Mouse (Mus musculus): Measurements from ENCODE around the gene Serpine1.

Serpine1 gene

DNA sequence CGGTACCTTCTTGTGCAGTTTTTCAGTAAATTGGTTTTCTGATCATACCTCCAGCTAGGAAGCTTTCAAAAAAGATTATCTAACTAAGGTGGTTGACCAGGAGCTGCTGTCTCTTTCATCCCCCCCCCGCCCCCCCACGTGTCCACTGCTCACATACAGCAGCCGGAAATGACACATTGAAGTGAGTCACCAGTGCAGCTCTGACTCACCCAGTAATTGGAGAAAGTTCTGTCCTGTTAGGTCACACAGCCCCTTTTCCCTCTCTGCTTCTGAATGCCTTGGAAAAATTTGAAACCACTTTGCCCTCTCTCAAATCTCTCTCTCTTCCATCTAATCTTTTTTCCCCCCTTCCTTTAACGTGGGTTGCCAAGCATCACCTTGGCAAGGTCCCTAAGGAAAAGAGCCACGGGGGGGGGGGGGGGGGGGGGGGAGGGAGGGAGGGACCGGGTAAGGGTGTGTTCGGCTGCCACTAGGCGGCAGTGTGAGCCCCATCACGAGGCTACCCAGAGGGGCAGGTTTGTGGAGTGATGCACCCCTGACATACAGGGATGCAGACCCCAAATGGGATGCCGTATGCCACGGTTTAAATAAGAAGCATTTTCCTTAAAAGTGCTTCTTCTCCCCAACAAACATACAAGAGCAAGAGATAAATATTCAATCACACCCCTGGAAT, 10.1 kb downstream of the Serpine1 start:
- peak in 1 of 2 experiments; percentile 52 for DNase-seq (ENCODE audit: low spot score in 2 of 2)

DNA sequence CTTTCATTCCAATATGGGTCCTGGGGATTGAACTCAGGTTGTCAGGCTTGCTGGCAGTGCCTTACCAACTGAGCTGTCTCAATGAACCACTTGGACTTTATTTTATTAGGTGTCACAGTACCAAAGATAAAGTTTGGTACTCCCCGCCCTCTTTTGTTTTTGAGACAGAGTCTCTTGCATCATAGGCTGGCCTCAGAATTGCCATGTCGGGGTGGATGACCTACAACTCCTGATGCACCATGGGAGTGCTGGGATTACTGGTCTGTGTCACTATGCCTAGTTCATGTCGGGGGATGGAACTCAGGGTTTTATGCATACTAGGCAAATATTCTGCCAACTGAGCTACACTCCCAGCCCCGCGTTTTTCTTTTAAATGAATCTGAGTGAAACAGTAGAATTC, 17.2 kb downstream of the Serpine1 start:
- DNase-seq (ENCODE audit: low spot score in 2 of 2) = no peak

DNA sequence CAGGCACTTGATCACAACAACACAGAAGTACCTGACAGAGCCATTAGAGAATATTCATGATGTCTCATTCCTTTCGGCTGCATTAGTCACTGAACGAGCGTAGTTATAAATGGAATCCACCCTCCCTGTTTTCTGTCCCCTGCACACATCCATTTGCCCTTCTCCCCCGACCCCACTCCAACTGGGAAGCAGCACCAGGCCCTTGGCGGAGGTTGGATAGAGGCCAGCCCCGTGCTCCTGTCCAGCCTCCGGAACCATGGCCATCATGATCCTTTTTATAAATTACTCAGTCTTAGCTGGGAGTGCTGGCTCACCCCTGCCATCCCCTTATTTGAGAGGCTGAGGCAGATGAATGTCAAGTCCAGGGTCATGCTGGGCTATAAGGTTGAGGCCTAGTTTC, 17.8 kb downstream of the Serpine1 start:
- DNase-seq (ENCODE audit: low spot score in 2 of 2) = no peak

DNA sequence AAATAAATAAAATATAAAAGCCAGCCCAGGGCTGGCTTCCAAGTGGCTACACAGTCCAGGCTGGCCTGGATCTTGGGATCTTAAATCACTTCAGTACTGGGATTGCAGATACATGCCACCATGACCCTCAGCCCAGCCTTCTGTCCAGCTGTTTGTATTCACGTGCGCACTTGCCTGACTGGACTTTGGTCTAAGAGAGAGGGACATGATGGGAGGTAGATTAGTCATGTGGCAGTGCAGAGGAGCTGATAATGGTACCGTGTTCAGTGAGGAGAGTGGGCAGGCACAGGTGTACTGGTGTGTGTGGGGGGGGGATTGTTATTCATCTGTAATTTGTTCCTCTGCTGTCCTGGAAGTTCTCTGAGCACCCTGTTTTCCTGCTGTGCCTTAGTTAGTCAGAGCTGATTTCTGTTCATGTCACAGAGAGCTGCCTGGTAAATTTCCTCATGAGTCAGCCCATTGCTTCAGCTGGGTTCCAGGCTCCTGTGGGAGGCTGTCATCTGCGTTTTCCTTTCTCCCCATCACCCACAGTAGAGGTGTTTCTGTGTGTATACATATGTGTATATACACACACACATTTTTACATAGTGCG, 20.1 kb downstream of the Serpine1 start:
- peak; percentile 63 to 69 for DNase-seq (ENCODE audit: low spot score in 2 of 2)

DNA sequence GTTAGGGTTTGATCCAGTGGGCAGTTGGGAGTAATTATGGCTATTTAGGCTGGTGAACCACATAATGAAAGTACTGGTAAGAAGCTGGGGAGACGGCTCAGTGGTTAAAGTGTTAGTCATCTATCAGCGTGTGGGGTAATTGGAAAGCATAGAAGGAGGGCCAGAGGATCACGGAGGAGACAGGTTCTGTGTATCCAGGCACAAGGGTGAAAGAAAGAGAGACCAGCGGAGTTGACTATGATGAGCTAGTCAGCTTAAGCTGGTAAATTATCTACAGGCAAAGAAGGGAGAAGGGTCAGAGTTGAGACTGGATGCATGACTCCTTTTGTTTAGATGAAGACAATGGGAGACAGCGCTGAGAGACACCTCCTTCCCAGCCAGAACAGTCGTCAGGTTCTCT, 20.9 kb downstream of the Serpine1 start:
- DNase-seq (ENCODE audit: low spot score in 2 of 2) = no peak

DNA sequence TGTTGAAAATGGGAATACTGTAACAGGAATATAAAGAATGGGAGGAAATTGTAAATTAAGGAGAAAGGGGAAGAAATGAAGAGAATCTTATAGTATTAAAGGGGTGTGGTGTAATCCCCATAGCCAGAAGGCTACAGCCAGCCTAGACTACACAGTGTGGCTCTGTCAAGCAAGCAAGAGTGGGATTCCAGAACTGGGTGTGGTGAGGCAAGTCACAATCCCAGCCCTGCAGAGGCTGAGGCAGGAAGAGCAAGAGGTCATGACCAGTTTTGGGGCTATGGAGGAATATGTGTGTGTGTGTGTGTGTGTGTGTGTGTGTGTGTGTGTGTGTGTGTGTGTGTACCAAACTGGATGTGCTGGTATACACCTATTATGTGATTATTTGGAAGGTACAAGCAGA, 25.1 kb downstream of the Serpine1 start:
- DNase-seq (ENCODE audit: low spot score in 2 of 2) = no peak

DNA sequence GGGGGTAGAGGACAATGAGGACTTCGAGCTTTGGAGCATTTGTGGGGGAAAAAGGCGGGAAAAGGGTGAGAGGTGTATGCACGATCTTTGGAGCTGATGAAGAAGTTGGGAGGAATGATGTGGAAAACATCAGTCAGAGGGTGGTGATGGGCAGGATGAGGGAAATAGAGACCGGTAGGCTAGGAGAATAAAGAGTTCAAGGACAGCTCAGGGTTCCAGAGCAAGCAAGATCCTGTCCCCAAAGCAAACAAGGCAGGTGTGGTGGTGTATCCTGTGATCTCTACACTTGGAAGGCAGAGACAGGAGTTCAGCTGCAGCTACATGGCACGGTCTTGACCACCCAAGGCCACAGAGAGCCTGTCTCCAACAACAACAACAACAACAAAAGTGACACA, 25.7 kb downstream of the Serpine1 start:
- no peak for DNase-seq (ENCODE audit: low spot score in 2 of 2)

DNA sequence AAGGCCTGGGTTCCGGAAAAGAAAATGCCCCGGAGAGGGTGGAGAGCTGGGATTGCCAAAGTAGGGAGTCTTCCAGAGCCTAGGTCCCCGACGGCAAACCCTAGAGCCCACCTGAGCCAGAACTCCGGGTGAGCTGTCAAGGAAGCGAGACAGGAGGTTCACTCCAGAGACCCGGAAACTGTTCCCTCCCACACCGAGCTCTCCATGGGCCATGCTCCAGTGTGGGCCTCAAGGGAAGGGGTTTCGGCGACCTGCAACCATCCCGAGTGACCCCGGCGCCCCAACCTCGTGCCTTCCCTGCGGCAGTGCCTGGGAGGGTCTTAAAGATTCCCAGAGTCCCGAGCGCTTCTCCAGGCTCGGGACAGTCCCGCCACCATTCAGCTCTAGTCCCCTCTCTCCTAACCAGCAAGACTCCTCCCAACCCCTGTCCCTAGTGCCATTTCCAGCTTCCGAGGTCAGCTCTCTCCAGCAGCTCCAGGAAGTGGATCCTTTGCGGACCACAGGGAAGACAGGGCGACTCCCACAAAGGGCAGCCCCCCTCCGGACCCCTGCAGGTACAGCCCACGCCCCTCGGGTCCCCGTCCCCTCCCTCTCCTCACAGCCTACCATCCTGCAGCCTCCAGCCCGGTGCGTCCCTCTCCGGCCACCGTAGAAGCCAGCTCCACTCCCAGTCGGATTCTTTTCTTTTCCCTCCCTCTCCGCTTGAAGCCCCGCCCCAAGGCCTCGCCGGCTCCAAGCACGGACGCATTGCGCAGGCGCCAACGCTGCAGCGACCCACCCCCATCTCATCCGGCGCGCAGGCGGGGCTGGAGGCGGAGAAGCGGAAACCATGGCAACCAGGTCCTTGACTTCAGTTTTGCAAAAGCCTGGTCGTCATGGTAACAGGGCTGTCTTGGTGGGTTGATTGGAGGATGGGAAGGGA, 26.4 kb downstream of the Serpine1 start, which contains the start of gene Ap1s1:
Ap1s1 (minus strand) TSS at position 734 of the 922 bp plus-strand sequence.
- peak; percentile 97 to 99 for DNase-seq (ENCODE audit: low spot score in 2 of 2)

DNA sequence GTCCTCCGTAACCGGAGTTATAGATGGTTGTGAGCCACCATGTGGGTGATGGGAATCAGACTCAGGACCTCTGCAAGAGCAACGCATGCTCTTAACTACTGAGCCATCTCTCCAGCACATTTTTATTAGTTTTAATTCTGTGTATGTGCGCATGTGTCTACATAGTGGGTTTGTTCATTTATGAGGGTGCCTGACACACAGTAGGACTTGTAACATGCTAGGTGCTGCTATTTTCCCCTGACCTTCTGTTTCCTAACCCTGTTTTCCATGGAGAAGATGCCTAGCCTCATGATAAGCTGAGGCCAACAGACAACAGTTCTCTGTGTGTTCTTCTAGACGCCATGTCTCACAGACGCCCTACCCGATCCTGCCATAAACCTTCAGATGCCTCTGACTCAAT, 28.1 kb downstream of the Serpine1 start:
- DNase-seq (ENCODE audit: low spot score in 2 of 2) = no peak

DNA sequence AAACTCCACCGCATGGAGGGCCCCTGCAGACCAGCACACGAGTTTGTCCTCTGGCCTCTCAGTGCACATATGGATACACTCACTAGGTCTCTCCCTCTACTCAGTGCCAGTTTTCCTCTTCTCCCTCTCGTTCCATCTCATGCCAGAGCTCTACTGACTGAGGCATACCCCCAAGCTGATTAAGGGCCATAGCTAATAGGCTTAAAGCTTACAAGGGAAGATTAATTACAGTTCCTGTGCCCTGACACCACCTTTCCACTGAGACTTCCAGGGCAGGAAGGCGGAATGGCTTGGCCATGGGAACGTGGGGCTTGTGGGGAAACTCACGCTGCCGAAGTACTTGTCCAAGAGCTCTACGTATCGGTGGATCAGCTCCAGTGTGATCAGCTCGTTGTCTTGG, 30.6 kb downstream of the Serpine1 start:
- DNase-seq (ENCODE audit: low spot score in 2 of 2) = no peak

DNA sequence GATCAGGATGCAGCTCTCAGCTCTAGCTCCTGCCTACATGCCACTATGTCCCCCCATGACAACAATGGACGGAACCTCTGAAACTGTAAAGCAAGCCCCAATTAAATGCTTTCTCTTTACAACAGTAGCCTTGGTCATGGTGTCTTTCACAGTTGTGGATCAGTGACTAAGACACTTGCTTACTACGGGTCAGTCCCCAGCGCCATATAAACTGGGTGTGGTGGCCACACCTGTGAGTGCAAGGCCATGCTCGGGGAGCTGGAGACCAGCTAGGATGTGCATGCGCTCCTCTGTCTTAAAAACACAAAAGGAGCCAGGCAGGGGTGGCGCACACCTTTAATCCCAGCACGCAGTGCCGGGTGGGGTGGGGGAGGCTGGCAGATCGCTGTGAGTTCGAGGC, 32.6 kb downstream of the Serpine1 start:
- no peak for DNase-seq (ENCODE audit: low spot score in 2 of 2)

DNA sequence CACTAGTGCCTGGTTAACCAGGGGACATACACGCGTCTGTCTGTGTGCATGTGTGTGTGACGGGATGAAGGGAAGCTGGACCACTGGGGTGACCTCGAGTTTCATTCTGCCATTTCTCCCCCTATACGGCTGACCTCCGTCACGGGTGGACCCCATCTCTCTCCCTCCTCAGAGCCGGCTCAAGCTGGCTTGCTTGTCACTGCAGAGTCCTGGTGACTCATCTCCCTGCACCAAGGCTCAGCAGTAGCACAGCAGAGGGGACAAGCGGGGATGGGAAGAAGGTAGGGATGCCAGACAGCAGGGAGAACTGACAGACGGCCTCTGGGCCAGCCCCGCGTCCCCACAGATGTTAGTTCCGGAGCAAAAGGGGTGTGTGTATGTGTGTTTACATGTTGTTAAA, 35.9 kb downstream of the Serpine1 start:
- no peak for DNase-seq (ENCODE audit: low spot score in 2 of 2)

DNA sequence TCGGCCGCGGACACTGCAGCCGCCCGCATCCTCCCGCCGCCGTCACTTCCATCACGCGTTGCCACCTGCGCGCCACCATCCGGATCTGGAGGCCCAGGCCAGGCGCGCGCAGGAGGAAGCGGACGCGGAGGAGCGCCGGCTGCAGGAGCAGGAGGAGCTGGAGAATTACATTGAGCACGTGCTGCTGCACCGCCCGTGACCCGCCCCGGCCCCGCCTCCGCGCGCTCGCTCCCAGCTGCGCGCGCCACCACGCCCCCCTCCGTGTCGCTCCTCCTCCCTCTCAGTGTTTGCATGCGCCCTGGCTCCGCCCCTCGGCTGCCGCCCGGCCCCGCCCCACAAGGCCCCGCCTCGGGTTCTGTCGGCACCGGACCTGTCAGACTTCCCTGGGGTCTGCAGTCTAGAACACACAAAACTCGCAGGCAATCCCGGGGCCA, 39.4 kb downstream of the Serpine1 start:
- DNase-seq (ENCODE audit: low spot score in 2 of 2) = peak; percentile 84 to 85

DNA sequence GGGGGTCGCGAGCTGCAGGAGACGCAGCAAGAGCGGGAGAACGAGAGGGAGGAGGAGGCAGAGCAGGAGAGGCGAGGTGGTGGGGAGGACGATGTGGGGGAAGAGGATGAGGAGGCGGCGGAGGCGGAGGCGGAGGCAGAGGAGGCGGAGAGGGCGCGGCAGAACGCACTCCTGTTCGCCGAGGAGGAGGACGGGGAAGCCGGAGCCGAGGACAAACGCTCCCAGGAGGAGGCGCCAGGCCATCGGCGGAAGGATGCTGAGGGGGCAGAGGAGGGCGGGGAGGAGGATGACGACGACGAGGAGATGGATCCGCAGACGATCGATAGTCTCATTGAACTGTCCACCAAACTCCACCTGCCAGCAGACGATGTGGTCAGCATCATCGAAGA, 40.0 kb downstream of the Serpine1 start:
- DNase-seq (ENCODE audit: low spot score in 2 of 2) = peak; percentile 59 to 72

DNA sequence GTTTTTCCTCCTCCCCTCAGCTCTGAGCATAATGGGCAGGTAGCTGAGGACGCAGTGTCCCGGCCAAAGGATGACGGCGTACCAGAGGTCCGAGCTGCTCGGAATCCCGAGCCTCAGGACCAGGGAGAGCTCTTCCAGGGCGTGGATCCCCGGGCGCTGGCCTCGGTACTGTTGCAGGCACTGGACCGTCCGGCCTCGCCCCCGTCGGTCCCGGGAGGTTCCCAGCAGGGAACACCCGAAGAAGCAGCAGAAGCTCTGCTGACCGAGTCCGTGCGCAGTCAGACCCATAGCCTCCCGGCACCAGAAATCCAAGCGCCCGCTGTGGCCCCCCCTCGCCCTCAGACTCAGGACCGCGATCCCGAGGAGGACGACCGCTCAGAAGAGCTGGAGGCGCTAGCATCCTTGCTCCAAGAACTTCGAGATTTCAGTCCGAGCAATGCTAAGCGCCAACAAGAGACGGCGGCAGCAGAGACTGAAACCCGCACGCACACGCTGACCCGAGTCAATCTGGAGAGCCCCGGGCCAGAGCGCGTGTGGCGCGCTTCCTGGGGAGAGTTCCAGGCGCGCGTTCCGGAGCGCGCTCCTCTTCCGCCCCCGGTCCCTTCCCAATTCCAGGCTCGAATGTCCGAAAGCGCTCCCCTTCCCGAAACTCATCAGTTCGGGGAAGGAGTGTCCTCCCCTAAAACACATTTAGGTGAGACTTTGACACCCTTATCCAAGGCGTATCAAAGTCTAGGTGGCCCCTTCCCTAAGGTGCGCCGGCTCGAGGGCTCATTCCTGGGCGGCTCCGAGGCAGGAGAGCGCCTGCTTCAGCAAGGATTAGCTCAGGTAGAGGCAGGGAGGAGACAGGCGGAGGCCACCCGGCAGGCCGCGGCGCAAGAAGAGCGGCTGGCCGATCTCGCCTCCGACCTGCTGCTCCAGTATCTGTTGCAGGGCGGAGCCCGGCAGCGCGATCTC, 40.7 kb downstream of the Serpine1 start:
- DNase-seq (ENCODE audit: low spot score in 2 of 2) = no peak

DNA sequence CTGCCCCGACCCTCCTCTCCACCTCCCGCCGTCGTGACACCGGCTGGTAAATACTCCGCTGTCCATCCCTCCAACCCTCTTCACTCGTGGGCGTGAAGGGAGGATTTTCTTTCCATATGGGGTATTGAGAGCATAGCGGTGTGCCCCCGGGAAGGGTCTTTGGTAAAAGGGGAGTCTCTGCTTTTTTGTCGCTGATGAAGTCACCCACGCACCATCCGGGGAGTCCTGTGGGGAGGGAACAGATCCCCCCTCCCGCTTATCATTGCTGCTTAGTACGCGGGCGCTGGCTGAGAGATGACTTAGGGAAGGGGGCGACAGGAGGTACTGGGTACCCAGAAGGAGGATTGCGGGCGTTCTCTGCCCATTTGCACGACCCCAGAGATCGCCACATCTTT, 41.7 kb downstream of the Serpine1 start:
- peak; percentile 66 to 68 for DNase-seq (ENCODE audit: low spot score in 2 of 2)

DNA sequence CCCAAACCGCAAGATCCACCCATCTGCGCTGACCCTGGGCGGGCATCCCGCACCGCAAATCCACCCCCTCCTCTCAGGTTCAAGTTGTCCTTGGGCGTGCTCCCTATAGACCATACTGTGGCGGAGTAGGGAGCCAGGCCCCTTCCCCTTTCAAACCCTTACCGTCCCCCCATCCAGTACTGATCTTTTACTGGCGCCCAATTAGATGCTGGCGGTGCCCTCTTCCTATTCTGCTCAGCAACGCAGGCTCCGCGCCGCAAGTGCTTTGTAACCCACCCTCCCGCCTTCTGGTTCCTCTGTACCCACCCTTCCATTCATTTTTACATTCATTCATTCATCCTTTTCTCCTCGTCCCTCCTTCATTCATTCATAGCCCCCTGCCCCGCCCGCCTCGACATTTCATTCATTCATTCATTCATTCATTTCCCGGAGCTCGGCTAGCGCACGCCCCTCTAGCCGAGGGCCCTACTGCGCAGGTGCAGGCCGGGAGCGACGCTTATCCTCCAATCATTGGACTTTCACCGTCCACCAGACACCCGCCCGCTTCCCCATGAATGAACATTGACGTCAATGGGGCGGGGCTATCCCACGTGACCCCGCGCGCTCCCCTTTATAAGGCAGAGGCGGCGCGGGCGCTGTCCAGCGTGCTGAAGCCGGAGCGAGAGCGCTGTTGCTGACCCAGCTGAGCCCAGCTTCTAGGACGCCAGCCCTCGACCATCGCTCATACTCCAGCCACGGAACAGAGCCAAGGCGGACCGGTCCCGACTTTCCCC, 42.2 kb downstream of the Serpine1 start:
- peak; percentile 96 for DNase-seq (ENCODE audit: low spot score in 2 of 2)

DNA sequence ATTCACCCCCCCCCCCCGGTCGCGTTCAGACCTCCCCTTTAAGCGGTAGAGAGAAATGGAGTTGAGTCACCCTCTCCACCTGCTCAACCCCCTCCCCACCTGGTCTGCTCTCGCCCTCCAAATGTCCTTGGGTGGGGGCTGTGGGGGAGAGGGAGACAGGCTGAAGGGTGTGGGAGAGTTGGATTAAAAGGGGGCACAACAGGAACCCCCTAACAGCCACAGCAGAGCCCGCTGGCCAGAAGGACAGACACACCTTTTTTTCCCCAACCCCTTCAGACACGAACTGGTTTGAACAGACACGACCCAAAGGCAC, 42.8 kb downstream of the Serpine1 start:
- DNase-seq (ENCODE audit: low spot score in 2 of 2) = no peak

DNA sequence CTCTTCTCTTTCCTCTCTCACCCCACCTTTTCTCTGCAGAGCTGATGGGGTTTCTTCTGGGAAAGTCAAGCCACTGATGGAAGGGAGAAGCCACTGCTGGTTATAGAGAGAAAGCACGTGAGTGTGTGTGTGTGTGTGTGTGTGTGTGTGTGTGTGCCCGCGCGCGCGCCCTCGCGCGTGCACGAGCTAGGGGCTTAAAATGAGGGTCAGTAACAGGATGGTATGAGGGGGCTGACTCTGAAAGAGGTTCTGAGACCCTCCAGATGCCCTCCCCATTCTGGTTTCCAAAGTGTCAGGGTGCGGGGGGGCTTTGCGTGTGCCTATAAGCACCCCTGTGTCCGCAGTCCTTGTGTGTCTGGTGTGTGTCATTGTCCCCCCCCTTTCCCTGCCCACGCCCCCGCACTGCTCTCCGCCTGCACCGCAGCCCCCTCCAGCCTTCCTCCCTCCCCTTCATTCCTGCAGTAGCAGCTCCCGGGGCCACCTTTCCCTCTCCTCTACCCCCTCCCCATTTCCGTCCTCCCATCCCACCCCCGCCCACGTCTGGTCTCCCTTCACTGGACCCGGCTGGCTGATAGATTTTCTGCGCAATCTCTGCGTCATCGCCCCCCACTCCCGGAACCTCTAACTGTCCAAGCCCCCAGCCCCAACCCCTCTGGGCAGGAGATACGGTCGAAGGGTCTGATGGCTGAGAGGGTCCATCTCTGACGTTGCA, 43.4 kb downstream of the Serpine1 start:
- DNase-seq (ENCODE audit: low spot score in 2 of 2) = no peak

DNA sequence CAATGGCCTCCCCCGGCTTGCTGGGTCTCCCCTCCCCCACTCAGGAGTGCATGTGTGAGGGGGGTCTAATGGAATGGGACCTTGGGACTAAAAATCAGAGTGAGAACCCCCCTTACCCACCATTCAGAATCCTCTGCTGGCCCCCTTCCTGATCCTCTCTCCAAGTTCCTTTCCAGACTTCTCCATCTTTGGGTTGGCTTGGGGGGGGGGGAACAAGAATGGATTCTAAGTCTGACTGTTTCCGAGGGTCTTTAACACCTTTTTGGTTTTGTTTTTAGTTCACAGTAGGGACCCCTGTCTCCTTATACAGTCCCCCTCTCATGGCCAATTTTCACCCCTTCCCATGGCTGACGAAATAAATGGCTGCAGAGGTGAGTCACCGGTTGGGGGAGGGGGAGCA, 46.0 kb downstream of the Serpine1 start, which contains the start of gene Vgf:
Vgf (plus strand) TSS at position 301 of the 400 bp plus-strand sequence.
- no peak for DNase-seq (ENCODE audit: low spot score in 2 of 2)

Measured in right cerebral cortex, adult 2 months (tissue).